Mouse (Mus musculus): ENCODE data around the gene Gsc. TPM values are rescaled to one million over a fixed set of nuclear protein-coding genes. Genes with fewer than 3 reads are reported as not detected.

Gsc gene
- not detected in 4 replicates for total RNA-seq (2023)

DNA sequence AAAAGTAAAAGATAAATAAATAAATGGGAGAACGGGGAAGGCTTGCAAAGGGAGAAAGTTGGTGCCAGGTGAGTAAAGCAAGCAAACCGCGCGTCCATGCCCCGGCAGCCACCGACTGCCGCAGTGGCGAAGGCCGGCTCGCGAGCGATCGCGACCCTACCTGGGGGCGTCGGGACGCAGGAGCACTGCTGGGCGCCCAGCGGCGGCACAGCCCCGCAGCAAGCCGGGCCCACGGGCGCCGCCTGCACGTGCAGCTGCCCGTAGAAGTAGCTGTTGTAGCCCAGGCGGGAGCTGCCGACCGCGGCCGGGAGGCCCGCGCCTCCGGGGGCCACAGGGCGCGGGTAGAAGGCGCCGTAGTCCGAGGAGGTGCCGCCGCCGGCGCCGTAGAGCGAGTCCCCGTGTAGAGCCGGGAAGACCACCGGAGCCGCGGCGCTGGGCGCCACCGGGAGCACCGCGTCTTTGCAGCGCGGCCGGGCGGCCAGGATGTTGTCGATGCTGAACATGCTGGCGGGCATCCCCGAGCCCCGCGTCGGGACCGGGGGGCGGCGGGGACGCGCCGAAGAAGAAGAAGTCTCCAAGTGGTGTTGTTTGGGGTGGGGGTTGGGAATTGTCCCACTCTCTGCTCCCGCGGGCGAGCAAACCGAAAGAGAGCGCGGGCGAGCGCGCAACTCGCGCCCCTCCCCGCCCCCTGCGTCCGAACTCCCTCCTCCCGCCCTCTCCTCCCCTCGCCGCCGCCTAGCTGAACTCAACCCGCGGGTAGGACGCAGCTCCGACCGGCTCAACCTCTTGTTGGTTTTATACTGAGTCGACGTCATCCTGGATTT lies at the start of gene Gsc:
Gsc (minus strand) TSS at position 730 of the 824 bp plus-strand sequence.

Other genes with a start within 250 kb of the Gsc start
- 79.5 to 99.4 TPM (median 96.8 TPM) in 4 replicates for gene Serpina3g, start 237.1 kb downstream of the Gsc start, total RNA-seq (2023)
- 1.6 to 1.8 TPM in 2 of 4 replicates, not detected in the others for gene Serpina3i, start 210.2 kb downstream of the Gsc start, total RNA-seq (2023)
- gene Serpina3j, start 158.8 kb downstream of the Gsc start, total RNA-seq (2023), result not detected in 4 replicates
- gene Serpina3k, start 134.8 kb downstream of the Gsc start, total RNA-seq (2023), result not detected in 4 replicates
- not detected in 4 replicates for gene Serpina3m, start 134.8 kb downstream of the Gsc start, total RNA-seq (2023)
- 0.37 TPM in 1 of 4 replicates, not detected in the others for gene Serpina3n, start 66.6 kb downstream of the Gsc start, total RNA-seq (2023)

Measured in B cell, adult 62 days (primary cell).